Mouse (Mus musculus): Measurements from ENCODE around the gene Agbl4. TPM values are rescaled to one million over a fixed set of nuclear protein-coding genes. Genes with fewer than 3 reads are reported as not detected.

Agbl4 gene
- total and polyA plus RNA-seq, 3 experiments = not detected

- Histone ChIP-seq H3K4me1 (ENCODE audit: control insufficient read depth in 1 of 2, insufficient read depth in 2 of 2, low read length in 2 of 2) (no peaks in the 10 kb centered on the region), H3K27me3 (ENCODE audit: control insufficient read depth in 1 of 2, insufficient read depth in 2 of 2, low read length in 2 of 2) (no peaks in the 10 kb centered on the region), H3K9ac (ENCODE audit: control insufficient read depth, low read depth, low read length, poor library complexity, severe bottlenecking) (no peak overlapping the region), H3K36me3 (ENCODE audit: control insufficient read depth in 1 of 2, insufficient read depth in 2 of 2, low read length in 2 of 2) (no peaks in the 10 kb centered on the region), H3K9me3 (replicated peaks; ENCODE audit: insufficient read depth, low read length) (no peaks in the 10 kb centered on the region), H3K79me2 (ENCODE audit: control insufficient read depth, insufficient read depth, low read length, poor library complexity) (no peaks in the 10 kb centered on the region), H3K27ac (ENCODE audit: control insufficient read depth, low read depth, low read length) (no peak overlapping the region), H3K4me3 (ENCODE audit: control insufficient read depth in 1 of 2, insufficient read depth in 1 of 2, low read depth in 2 of 2, low read length in 2 of 2) (no peak overlapping the region)
- no peak for TF ChIP-seq BHLHE40 (IDR thresholded peaks at IDR 0.05; ENCODE audit: borderline replicate concordance, low read depth, low read length)
- no peak for TF ChIP-seq SIN3A (IDR thresholded peaks at IDR 0.05; ENCODE audit: low read length)
- TF ChIP-seq POLR2A (IDR thresholded peaks at IDR 0.05; ENCODE audit: control insufficient read depth in 1 of 2, insufficient read depth in 1 of 2, low read depth in 1 of 2, low read length in 2 of 2, poor library complexity in 1 of 2) = no peak
- TF ChIP-seq JUND (IDR thresholded peaks at IDR 0.05; ENCODE audit: low read depth, low read length) = no peak
- TF ChIP-seq MAX (IDR thresholded peaks at IDR 0.05; ENCODE audit: low read length) = no peak
- no peak for TF ChIP-seq MYB (IDR thresholded peaks at IDR 0.05; ENCODE audit: low read depth, low read length)
- no peak for TF ChIP-seq SMC3 (IDR thresholded peaks at IDR 0.05; ENCODE audit: low read depth, low read length)
- TF ChIP-seq TBP (IDR thresholded peaks at IDR 0.05; ENCODE audit: low read depth, low read length) = no peak
- TF ChIP-seq ZMIZ1 (IDR thresholded peaks at IDR 0.05; ENCODE audit: low read depth, low read length) = no peak
- no peak for TF ChIP-seq GABPA (IDR thresholded peaks at IDR 0.05; ENCODE audit: low read depth, low read length)
- no peak for TF ChIP-seq USF2 (IDR thresholded peaks at IDR 0.05; ENCODE audit: borderline replicate concordance in 1 of 2, insufficient read depth in 1 of 2, low read depth in 1 of 2, low read length in 2 of 2)
- no peak for DNase-seq (ENCODE audit: low read depth, low spot score)
Measured at GRCm38 (mm10) chr4:110420306-110420705, 22.8 kb downstream of the Agbl4 start.

GRCm38 (mm10) chr4:110427653-110428052, 30.2 kb downstream of the Agbl4 start:
- Histone ChIP-seq H3K9me3 (replicated peaks; ENCODE audit: insufficient read depth, low read length) (no peaks in the 10 kb centered on the region), H3K4me1 (ENCODE audit: control insufficient read depth in 1 of 2, insufficient read depth in 2 of 2, low read length in 2 of 2) (no peaks in the 10 kb centered on the region), H3K79me2 (ENCODE audit: control insufficient read depth, insufficient read depth, low read length, poor library complexity) (no peaks in the 10 kb centered on the region), H3K27ac (ENCODE audit: control insufficient read depth, low read depth, low read length) (no peak overlapping the region), H3K27me3 (ENCODE audit: control insufficient read depth in 1 of 2, insufficient read depth in 2 of 2, low read length in 2 of 2) (no peaks in the 10 kb centered on the region), H3K36me3 (ENCODE audit: control insufficient read depth in 1 of 2, insufficient read depth in 2 of 2, low read length in 2 of 2) (no peaks in the 10 kb centered on the region), H3K9ac (ENCODE audit: control insufficient read depth, low read depth, low read length, poor library complexity, severe bottlenecking) (no peak overlapping the region), H3K4me3 (ENCODE audit: control insufficient read depth in 1 of 2, insufficient read depth in 1 of 2, low read depth in 2 of 2, low read length in 2 of 2) (no peak overlapping the region)
- TF ChIP-seq TBP (IDR thresholded peaks at IDR 0.05; ENCODE audit: low read depth, low read length) = no peak
- no peak for TF ChIP-seq MAFK (IDR thresholded peaks at IDR 0.05; ENCODE audit: borderline replicate concordance, low read depth, low read length)
- TF ChIP-seq MEF2A (IDR thresholded peaks at IDR 0.05; ENCODE audit: extremely low read depth, insufficient replicate concordance, low read depth, low read length, poor library complexity, severe bottlenecking) = no peak
- no peak for TF ChIP-seq HCFC1 (IDR thresholded peaks at IDR 0.05; ENCODE audit: low read depth, low read length)
- no peak for TF ChIP-seq GABPA (IDR thresholded peaks at IDR 0.05; ENCODE audit: low read depth, low read length)
- no peak for TF ChIP-seq UBTF (IDR thresholded peaks at IDR 0.05; ENCODE audit: borderline replicate concordance, insufficient read depth, low read depth, low read length)
- TF ChIP-seq ZNF384 (IDR thresholded peaks at IDR 0.05; ENCODE audit: low read depth, low read length) = no peak
- TF ChIP-seq ZC3H11A (IDR thresholded peaks at IDR 0.05; ENCODE audit: low read depth, low read length) = no peak
- TF ChIP-seq BHLHE40 (IDR thresholded peaks at IDR 0.05; ENCODE audit: borderline replicate concordance, low read depth, low read length) = no peak
- no peak for TF ChIP-seq USF2 (IDR thresholded peaks at IDR 0.05; ENCODE audit: borderline replicate concordance in 1 of 2, insufficient read depth in 1 of 2, low read depth in 1 of 2, low read length in 2 of 2)
- no peak for TF ChIP-seq MAX (IDR thresholded peaks at IDR 0.05; ENCODE audit: low read length)
- TF ChIP-seq ELF1 (IDR thresholded peaks at IDR 0.05; ENCODE audit: low read depth, low read length) = no peak
- TF ChIP-seq POLR2AphosphoS2 (IDR thresholded peaks at IDR 0.05; ENCODE audit: low read length) = no peak
- no peak for TF ChIP-seq JUND (IDR thresholded peaks at IDR 0.05; ENCODE audit: low read depth, low read length)
- no peak for TF ChIP-seq CHD2 (IDR thresholded peaks at IDR 0.05; ENCODE audit: low read length)
- no peak for TF ChIP-seq TCF12 (IDR thresholded peaks at IDR 0.05; ENCODE audit: low read depth, low read length)
- no peak for TF ChIP-seq USF1 (IDR thresholded peaks at IDR 0.05; ENCODE audit: low read depth, low read length)
- no peak for TF ChIP-seq EP300 (IDR thresholded peaks at IDR 0.05; ENCODE audit: low read depth in 1 of 2, low read length in 2 of 2)
- TF ChIP-seq MAZ (IDR thresholded peaks at IDR 0.05; ENCODE audit: low read depth, low read length) = no peak
- no peak for TF ChIP-seq TAL1 (IDR thresholded peaks at IDR 0.05; ENCODE audit: low read length)
- DNase-seq (ENCODE audit: low read depth, low spot score) = no peak
